10 mouse cellular contexts compared by ENCODE assay signal in the genomic region with DNA sequence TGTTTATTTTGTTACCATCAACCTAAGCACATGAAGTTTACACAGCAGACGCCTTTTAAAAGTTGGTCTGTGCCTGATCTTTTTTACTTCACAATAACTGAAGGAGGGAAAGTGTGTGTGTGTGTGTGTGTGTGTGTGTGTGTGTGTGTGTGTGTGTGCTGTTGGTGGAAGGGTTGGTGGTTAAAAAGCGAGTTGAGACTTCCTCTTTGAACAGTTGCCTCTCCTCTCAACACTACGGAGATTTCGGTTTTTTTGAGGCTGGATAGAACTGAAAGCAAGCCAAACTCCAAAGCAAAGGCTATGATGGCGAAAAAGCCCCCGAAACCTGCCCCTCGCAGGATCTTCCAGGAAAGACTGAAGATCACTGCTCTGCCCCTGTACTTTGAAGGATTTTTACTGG. TPM values are rescaled to one million over a fixed set of nuclear protein-coding genes. Genes with fewer than 3 reads are reported as not detected.
A peak's percentile ranks its signal among the peaks of the same experiment; 100 is the strongest.
DNase-seq lines count a peak whose midpoint lies in the region; ATAC-seq lines count a peak whose summit lies in the region.
"Had no signal": no experiment of that assay in that cellular context is flagged by ENCODE, and none has a peak within 500 bp of the region (broad histone marks: within the 10 kb centered on the region; RNA-seq: fewer than 3 reads in every experiment).

Stap1 (plus strand) TSS at position 209 of the 400 bp plus-strand sequence.

- H3K27ac ChIP-seq in hindbrain, embryonic 13.5 days: no peak within 1 kb of the TSS
- H3K27ac ChIP-seq: midbrain, embryonic 13.5 days had no signal

- peaks cover 4% of the 10 kb centered on the region; the same call in 1 of the 2 replicates for H3K4me1 ChIP-seq in hindbrain, embryonic 13.5 days (replicated peaks)

- peak; percentile 58 to 77 for ATAC-seq in hematopoietic stem cell, adult 5-6 weeks (replicated peaks in 1 of 2; ENCODE audit: insufficient read depth in 1 of 2, low FRiP score in 2 of 2, low TSS enrichment in 1 of 2, low read depth in 1 of 2, poor library complexity in 2 of 2, severe bottlenecking in 2 of 2)
- ATAC-seq in hindbrain, embryonic 13.5 days (ENCODE audit: low FRiP score): no peak
- ATAC-seq: midbrain, embryonic 13.5 days had no signal

- no peaks in the 10 kb centered on the region for H3K27me3 ChIP-seq in hindbrain, embryonic 13.5 days
- H3K27me3 ChIP-seq: midbrain, embryonic 13.5 days had no signal

- H3K4me3 ChIP-seq in hindbrain, embryonic 13.5 days: no peak within 1 kb of the TSS
- H3K4me3 ChIP-seq: midbrain, embryonic 13.5 days had no signal

- DNase-seq in lung, postnatal 25 days (ENCODE audit: low spot score): peak; percentile 46
- DNase-seq in lung, adult 18-20 months: no peak
- DNase-seq in natural killer cell, adult 2 months (ENCODE audit: low spot score in 2 of 2): peak; percentile 63 to 74
- DNase-seq in thymus, postnatal 36 days: peak; percentile 45 to 56
- DNase-seq in cerebellum, adult 8-10 months: no peak
- no peak for DNase-seq in adipocyte (ENCODE audit: low spot score)
- DNase-seq: adrenal gland, postnatal 25 days had no signal

- H3K4me2 ChIP-seq in hindbrain, embryonic 13.5 days: no peak within 1 kb of the TSS
- H3K4me2 ChIP-seq: midbrain, embryonic 13.5 days had no signal

- WGBS in hindbrain, embryonic 13.5 days: 84% methylated on average over 7 of the region's 7 CpGs

- H3K36me3 ChIP-seq in hindbrain, embryonic 13.5 days: no peaks in the 10 kb centered on the region
- H3K36me3 ChIP-seq: midbrain, embryonic 13.5 days had no signal

- no peaks in the 10 kb centered on the region for H3K9me3 ChIP-seq in hindbrain, embryonic 13.5 days
- H3K9me3 ChIP-seq: midbrain, embryonic 13.5 days had no signal

- H3K9ac ChIP-seq in hindbrain, embryonic 13.5 days: no peak within 1 kb of the TSS
- H3K9ac ChIP-seq: midbrain, embryonic 13.5 days had no signal

RNA-seq across cellular contexts. Expression of gene Stap1, which starts in this region (rescaled TPM):
- 80.4 and 98.5 TPM in 2 replicates for total RNA-seq in hematopoietic stem cell, adult 5-6 weeks (2017)
- polyA plus RNA-seq in hindbrain, embryonic 13.5 days (2015; fragmentation: Nextera tagmentation; extraction: Ambion mirVana): 0.32 and 0.38 TPM in 2 replicates

Comparison
In these comparisons a context has a peak if more than half of its experiments do, and no peak if none do; other contexts are left out.
1. DNase-seq: peak in lung, postnatal 25 days (single experiment), natural killer cell, adult 2 months (2 of 2) and thymus, postnatal 36 days (2 of 2); none in lung, adult 18-20 months (0 of 2), cerebellum, adult 8-10 months (single experiment) and adipocyte (single experiment).